Mouse (Mus musculus) kidney, postnatal 14 days (tissue): Measurements from ENCODE around the gene Igfbp2.

Experiments used
- DNase-seq: peaks from one replicate; pipeline ENCODE4 v3.0.0; 2022; ENCODE audit warnings: mixed read lengths

Igfbp2 gene

DNA sequence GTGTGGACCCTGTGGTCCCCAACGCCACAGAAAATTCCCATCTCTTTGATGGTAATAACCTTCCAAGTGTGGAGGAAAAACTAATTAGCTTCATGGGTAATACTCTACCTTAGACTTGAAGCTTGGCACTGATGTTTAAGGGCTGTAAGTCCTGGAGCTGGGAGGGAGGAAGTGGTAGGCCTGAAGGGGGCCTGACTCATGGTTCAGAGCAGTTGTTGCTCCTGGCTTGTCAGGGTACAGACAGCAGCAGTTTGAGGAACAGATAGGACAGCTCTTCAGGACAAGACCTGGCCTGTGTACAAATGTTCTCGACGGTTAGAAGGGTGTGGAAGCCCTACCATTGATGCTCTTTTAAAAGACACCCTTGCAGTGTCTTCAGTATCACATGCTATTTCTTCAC is 8.7 kb upstream of the Igfbp2 start:
- DNase-seq: no peak

DNA sequence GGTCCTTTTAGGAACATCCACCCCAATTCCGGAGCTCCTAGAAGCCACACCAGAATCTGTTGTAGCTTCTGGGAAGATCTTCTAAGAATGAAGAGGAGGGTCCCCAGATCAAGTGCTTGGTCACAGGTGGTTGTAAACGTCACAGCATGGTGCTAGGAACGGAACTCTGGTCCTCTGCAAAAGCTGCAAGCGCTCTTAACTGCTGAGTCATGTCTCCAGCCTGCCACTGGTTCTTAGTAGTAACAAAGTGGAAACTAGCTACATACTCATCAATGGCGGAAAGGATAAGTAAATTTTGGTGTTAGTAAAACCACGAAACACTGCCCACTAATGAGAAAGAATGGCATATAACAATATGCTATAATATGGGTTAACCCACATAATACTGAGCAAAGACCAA is 4.3 kb upstream of the Igfbp2 start:
- DNase-seq: no peak

DNA sequence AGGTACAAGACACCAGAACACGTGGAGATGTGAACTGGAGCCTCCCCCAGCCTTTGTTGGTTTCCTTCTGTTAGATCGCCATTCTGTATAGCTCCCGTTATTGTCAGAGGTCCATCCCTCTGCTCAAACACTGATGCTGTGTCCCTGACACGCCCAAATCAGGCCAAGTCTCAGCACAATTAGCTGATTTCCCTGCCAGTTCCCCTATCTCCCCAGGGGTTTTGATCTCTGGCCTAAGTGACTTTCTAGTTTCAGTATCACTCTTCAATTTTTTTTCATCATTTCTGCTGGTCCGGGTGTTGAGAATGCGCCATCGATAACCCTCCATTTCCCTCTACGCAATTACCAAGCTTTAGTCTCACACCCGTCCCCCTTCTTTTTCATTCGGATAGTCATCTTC is 1.4 kb upstream of the Igfbp2 start:
- no peak for DNase-seq

DNA sequence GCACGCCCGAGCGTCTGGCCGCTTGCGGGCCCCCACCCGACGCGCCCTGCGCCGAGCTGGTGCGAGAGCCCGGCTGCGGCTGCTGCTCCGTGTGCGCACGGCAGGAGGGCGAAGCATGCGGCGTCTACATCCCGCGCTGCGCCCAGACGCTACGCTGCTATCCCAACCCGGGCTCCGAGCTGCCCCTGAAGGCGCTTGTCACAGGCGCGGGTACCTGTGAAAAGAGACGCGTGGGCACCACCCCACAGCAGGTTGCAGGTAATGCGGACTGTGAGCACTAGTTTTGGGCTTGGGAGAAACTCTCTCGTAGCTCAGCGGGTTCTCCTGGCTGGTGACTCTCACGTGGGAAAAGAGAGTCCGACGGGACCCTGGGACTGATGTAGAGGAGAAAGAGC is 401 bp downstream of the Igfbp2 start:
- DNase-seq: no peak

DNA sequence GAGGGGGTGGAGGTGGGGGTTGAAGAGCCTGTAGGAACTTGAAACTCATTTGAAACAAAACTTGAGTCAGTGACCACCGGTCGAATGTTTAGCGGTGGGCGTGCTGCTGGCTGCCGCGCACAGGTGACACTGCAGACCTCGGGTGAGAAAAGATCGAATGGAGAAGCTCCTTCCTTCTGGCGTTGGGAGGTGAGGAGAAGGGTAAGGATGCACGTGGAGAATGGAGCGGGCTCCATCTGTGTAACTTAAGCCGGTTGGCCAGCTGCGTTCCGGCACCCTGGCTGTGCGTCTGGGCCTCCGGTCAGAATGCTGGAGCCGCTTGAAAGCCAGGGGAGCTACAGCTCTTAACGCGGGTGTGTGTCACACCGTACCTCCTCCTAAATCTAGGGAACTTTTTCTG is 983 bp downstream of the Igfbp2 start:
- DNase-seq: no peak

DNA sequence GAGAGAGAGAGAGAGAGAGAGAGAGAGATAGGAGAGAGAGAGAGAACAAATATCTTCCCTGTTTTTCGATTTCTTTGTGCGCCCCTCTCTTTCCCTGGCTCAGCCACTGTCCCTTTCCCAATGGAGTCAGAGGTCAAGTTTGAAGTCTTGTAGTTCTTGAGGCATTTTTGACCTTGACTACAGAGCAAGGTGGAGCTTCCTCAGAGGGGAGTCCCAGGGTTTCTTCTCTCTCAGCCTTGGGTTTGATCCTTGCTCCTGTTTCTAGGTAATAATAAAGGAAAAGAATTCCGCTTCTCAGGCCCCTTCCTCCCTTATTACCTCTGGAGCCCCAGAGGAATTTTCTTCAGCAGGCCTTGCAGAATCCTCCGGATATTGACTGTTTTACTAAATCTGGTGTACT is 1.6 kb downstream of the Igfbp2 start:
- DNase-seq: no peak

DNA sequence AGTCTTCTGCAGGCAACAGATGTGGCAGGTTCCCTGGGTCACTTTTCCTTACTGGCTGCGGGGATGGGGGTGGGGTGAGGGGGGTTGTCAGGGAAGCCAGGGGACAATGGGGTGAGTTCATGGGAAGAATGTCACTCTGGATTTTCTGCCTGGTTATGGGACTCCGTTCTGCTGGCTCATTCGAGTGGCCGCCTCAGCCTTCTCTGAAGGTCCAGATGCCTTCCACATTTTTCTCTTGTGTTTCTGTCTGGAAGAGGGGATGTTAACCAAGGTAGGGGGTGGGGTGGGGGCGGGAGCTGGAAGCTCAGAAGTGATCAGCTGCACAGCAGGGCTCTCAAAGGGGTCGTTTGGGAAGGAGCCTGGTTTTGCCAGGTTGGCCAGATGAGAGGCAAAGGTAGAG is 2.1 kb downstream of the Igfbp2 start:
- no peak for DNase-seq

DNA sequence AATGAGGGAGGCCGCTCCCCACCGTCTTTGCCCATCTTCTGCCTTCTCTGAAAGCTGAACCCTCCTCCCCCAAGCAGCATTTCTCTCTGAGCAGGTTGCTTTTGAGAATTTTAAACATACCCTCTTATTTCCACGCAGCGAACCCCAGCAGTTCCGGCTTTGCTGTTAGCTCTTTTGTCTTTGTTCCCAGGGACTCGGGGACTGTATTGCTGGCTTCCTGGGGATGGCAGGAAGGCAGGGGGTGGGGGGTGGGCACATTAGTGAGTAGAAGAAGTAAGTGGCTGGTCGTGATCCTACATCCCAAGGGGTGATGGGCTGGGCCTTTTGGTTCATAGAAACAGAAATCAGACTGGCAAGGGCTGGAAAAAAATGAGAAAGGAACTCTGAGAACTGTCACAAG is 2.6 kb downstream of the Igfbp2 start:
- no peak for DNase-seq

DNA sequence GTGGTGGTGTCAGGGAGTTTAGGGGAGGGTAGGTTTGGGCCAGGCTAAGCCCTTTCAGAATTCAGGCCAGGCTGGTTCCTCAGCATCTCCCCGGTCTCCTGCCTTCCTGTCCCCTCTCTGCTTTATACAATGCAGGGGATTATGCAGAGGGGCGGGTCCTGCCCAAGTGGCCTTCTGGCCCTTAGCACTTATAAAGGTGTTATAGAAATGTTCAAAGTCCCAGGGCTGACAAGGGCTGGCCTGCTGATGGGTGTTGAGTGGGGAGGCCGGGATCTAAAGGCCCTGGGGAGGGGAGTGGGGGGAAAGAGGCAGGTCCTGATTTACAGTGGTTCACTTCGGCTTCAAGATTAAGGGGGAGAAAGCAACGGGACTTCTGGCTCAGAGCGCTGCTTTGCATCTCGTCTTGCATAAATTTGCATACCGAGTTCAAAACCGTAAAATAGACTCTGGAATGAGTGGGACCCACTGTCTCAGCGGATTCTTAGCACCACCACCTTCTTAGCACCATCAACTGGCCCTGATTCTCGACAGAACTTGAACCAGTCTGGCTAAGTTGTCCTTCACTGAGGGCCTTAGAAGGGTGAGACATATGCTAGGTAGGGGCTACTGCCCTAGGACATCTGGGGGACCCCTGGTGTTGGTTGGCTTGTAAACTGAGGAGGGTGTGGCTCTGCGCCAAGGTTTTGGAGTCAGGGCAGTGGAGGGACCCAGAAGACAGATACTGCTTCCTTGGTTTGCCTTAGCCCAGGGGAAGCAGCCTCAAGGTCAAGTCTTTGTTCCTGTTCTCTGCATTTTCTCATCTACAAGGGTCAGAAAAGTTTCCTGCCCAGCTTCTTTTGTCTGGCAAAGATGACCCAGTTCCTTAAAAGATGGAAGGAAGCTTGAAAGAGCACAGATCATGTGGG is 3.4 kb downstream of the Igfbp2 start:
- no peak for DNase-seq

DNA sequence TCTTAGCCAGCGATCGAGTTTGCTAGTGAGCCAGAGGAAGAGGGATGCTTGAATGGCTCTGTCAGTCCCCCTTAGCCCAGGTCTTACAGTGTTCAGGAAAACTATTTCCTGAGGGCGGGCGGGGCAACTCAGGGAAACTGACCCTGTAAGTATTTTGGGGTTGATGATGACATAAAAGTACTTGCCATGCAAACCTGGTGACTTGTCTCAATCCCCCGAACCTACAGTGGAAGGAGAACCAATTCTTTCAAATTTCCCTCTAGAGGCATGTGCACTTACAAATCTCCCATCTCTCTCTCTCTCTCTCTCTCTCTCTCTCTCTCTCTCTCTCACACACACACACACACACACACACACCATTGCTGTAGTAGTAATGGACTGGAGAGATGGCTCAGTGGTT is 4.5 kb downstream of the Igfbp2 start:
- DNase-seq: no peak

DNA sequence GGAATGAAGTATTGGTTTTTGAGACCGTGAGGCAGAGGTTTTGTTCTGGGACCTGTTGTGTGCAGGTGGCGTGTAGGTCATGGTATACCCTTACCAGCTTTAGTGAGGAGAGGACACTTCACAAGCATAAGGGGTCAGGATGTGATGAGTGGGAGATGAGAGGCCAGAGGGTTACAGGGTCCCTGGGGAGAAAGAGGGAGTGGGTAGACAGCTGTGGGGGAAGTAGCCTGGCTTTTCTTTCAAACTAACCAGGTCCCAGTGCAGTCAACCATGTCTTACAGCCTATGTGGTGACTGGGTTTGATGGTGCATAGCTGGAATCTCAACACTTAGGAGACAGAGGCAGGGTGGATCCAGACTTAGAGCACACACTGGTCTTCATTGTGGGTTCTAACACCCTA is 6.2 kb downstream of the Igfbp2 start:
- no peak for DNase-seq

DNA sequence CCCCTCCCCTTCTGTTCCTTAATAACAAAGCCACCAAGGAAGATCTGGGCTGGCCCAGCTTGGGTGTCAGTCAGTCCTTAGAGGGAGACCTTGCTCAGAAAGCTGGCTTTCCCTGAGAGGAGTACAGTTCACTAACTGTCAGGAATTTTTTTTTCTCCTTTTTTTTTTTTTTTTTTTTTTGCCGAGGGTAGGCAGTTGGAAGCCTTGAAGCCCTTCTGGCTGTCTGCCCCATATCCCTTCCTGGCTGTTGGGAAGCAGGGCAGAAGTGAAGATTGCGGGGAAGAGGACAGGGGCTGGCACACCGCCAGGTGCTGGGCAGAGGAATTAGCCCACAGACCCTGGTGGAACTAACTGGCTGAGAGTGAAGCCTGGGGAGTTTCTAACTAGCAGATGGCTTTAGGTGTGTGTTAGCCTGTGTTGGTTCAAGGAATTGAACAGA is 8.4 kb downstream of the Igfbp2 start:
- DNase-seq: peak; percentile 62

DNA sequence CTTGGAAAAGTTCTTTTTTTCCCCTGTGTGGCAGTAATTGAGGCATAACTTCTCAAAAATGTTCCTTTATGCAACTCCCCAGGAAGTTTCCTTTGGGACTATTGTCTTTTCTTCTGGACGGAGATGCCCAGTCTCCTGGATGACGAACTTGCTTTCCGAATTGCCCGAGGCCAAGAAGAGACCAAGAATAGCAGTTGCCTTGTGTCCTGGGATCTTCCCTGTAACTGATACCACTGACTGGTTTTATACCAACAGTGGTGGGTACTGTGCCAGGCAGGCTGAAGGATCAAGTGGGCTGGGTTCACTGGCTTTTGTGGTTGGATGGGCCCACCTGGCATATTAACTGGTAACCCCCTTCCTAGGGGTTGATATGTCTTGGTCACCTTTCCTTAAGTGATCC is 9.3 kb downstream of the Igfbp2 start:
- no peak for DNase-seq

DNA sequence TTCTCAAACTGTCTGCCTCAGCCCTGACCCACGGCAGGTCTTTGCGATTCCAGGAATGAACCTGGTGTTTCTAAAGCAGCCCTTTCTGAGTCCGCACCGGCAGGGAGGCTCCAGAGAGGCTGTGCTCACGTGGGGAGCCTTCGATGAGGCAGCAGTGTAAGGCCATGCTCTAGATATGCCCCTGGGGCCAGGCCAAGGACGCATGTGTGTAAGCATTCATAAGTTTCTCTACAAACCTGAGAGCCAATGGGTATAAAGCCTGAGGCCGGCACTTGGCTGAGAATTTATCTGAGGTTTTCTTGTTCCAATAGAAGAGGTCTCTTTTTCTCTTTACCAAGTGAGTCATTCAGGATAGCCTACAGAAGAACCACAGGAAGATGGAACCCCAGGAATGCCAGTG is 15.1 kb downstream of the Igfbp2 start:
- DNase-seq: no peak

DNA sequence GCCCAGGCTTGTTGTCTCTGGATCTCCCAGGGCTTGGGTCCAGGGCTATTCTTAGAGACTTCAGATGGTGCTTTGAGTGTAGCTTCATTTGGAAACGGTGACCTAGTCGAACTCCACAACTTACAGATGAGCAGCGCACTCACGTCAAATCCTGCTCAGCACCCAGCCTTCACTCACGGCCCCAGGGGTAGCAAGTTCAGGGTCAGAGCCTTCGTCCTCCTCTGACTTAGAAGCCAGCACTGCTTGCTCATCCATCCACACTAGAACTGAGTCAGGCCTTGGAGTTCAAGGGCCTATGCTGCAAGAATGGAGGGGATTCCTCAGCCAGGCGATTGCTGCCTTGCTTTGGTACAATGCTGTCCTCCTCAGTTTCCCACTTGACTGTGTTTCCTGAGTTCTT is 15.5 kb downstream of the Igfbp2 start:
- no peak for DNase-seq

DNA sequence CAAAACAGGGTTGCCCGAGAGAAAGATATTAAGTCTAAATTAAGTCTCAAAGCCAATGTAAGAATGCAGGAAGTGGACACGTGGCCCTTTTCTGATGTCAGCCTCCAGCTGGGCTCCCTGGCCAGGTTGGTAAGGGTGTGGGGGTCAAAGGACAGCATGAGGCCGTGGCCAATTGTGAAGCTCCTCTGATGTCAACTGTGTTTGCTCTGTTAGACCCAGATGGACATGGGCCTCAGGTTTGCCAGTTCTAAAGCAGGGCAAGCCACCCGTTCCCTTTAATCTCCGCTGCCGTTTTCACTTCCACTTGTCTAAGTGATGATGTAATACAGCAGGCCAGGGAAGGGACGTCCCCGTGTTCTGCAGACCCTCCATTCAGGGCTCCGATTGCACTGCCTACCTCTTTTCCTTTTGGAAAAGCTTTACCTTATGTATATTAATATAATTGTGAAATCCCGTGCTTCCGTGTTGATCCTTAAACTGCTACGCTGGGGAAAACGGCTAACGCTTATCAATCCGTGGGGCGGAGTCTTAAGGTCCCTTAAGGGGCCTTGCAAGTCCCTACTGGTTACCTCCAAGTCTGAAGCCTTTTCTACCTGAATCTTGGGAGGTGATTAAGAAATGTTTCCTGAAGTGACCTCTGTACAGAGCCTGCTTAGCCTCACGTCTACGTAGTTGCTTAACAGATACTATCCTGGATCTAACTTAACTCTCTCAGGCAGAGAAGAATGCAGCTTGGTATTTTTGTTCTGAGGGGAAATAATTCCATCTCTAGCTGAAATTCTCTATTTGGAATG is 18.6 kb downstream of the Igfbp2 start:
- no peak for DNase-seq

DNA sequence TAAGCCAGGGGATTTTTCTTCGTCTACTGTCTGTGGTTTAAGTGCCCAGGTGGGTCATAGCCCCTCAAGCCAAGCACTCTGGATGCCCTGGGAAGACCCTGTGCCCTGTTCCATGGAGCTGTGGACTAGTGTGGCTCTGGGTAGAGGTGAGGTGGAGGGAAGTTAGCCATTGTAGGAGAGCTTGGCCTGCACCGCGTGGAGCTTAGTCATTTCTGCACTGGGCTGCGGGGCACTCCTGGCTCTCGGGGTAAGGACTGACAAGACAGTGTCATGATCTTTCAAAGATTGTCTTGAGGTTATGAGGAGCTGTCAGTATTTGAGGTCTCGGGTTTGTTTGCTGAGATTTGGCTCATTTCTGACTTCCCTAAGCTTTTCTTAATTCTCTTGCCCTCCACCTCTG is 20.4 kb downstream of the Igfbp2 start:
- DNase-seq: no peak

DNA sequence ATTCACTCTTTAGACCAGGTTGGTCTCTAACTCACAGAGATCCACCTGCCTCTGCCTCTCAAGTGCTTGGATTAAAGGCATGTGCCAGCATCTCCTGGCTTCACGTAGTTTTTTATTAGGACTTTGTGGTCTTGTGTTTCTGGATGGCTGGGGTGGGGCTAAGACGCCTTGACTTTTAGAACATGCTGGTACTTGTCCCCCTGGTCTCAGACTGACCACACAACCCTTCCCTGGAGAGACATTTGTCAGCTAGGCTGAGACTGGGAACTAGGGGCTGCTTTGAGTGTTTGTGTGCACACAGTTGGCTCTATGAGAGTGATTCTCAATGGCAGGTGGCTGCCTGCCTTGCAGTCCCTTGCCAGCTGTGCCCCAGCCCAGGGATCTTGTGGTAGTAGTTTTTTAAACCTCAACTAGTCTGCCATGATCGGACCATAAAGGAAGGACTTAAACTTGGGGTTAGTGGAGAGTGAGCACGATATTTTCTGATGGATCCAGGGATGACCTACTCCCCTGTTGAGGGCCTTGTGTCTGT is 23.6 kb downstream of the Igfbp2 start:
- no peak for DNase-seq

DNA sequence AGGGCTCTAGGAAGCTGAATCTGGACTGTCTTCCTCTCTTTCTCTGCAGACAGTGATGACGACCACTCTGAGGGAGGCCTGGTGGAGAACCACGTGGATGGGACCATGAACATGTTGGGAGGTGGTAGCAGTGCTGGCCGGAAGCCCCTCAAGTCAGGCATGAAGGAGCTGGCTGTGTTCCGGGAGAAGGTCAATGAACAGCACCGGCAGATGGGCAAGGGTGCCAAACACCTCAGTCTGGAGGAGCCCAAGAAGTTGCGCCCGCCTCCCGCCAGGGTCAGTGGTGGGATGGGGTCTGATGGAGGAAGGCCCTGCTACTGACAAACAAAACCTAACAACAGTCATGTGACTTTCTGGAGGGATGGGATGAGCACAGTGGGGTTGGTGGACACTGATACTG is 24.7 kb downstream of the Igfbp2 start:
- no peak for DNase-seq

DNA sequence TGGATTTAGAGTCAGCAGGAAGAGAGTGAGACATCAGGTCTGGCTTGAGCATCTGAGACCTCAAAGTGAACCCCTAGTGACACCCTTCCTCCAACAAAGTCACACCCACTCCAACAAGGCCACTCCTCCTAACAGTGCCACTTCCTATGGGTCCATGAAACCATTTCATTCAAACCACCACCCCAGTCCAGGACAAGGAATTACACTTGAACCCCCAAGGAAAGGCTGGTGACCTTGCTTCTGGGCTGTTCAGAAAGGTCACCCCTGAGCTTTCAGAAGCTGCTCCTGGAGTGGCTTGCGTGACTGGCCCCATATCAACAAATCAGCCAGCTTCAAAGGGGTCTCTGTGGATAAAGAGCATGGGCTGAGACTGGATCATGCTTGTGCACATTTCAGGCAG is 29.5 kb downstream of the Igfbp2 start:
- no peak for DNase-seq

DNA sequence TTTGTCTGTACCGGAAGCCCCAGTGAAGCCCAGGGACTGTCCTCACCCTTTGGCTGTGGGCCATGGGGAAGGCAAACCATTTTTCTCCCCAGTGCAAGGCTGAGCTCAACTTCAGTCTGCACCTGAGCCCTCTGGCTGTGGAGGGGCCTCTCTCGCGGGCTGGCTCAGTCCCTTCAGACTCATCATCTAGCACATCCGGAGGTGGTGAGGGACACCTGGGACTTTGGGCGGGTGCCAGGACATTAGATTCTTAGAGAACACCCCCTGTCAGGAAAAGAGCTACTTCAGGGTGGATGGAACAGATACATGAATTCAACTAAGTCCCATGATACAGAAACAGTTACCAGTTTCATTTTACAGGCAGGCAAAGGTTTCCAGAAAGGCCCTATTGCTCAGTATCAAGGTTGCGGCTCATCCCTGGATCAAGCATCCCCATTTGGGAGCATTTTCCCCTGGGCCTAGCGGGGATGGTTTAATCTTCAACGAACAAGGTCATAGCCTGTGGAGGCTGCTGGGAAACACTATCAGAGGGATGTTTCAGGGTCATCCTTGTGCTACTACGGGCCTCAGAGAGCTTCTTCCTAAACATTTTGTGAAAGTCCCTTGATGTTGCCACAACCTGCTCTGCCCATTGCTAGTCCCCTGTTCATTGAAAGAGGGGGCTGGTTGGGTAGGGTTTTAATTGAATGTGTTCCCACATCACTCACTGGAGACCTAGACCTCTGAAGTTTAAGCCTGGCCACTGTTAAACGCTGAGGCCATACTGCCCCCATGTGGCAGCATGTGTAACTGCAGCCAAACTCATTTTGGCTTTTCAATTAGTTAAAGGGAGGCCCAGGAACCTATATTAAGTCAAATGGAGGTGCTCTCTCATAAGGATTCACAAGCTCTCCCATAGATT is 30.3 kb downstream of the Igfbp2 start:
- DNase-seq: peak; percentile 70

DNA sequence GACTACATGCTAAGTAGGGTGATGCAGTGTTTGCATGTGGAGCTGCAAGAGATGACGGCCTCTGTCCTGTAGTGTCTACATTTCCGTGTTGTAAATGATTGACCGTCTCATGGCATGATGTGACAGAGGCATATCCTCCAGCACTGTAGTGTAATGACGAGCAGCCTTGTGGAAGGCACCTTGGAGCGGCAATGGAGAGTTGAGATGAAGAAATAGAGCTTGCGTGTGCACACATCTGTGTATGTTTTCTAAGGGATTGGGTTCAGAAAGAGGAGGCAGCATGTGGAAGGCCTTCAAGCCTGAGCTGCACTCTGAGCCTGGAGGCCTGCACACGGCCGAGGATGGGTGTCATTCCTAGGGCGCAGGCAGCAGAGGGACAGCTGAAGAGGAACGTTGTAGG is 31.4 kb downstream of the Igfbp2 start:
- no peak for DNase-seq
